Mouse (Mus musculus) CD4-positive helper T cell, adult 2 months (primary cell): Measurements from ENCODE around the gene Cldn17.

Experiments used
- DNase-seq: peaks from one replicate; pipeline ENCODE4 v3.0.0-alpha.2; 2012; ENCODE audit warnings: low read depth, missing footprints, low spot score

Gene Cldn17

DNA sequence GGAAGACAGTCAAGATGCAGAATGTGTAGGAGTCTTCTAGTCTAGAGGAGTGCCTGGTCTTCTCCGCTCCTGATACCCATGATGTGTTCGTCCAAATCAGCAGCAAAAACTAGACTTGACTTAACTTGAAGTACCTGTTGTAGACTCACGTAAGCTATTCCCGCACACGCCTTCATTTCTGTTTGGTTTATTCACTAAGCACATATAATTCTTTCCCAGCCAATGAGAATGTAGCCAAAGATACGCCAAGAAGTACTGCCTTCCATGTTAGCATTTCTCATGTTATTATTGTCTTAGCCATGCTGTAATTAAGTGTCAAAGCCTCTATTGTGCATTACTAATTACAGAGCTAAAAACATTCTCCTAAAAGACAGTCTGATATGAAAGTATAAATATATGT is at the start of gene Cldn17:
TSS of gene Cldn17 (minus strand) at position 101 of the 400 bp plus-strand sequence.
- DNase-seq: no peak

DNA sequence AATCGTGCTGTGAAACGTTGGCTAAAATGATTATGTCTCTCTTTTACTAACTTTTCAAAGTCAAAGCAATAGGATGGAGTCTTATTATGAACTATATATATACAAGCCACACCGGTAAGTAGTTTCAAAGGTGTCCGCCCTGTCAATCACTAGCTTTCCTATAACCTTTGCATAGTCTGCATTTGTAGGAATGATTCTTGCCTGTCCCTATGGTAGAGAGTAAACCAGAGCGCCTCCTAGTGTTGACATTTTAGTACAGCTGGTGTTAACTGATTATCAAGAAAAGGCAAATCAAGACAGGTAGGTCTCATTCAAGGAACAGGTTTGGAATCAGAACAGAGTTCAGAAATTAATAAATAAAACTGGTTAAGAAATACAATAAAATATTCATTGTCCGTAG is 35.7 kb upstream of the Cldn17 start:
- DNase-seq: no peak

DNA sequence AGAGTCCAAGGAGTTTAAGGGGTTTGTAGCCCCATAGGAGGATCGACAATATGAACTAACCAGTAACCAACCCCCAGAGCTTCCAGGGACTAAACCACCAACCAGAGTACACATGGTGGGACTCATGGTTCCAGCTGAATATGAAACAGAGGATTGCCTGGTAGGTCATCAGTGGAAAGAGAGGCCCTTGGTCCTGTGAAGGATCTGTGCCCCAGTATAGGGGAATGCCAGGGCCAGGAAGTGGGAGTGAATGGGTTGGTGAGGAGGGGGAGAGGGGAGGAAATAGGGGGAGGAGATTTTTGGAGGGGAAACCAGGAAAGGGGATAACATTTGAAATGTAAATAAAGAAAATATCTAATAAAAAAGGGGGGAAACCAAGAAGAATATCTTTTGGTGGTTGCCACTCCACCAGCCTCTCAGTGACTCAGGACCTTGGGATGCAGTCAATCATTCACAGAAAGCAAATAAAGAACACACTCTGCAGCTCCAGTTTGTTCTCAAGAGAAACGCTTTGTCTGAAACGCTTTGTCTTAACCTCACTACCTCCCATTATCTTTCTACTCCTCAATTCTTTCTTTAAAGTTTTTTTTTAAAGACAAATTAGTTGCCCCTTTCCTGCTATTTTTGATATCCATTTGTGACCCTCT is 33.2 kb upstream of the Cldn17 start:
- DNase-seq: no peak

DNA sequence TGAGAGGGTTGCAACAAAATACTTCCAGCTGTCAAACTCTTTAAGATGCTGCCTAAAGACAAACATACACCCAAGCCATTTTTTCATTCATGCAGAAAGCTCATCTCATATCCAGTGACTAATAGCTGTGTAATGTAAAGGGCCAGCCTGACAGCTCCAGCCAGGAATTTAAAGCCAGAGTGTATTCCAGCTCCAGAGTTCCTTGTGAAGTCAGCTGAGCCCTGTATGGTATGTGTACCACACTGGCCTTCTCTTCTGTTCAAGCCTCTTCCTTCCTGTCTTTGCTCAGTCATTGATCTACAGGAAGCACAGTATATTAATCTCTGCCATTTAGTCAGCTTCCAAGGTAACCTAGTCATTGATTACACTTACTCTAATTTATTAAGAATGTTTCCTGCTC is 4.6 kb upstream of the Cldn17 start:
- no peak for DNase-seq

DNA sequence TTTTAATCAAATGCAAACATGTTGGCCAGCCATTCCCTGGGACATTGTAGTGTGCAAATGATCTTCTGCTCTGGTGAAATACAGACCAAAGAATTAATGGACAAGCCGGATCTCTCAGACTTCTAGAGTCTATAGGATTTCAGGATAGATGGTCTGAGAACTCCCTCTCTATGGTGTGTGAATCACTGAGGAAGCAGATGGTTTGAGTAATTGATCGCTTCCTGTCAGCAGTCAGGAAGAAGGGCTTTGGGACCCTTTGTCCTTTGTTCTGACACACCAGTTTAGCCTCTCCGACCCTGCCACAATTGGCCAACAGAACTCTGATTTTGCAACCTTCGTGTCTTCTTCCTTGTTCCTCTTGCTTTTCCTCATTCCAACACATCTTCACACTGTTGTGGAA is 1.4 kb upstream of the Cldn17 start:
- DNase-seq: no peak

DNA sequence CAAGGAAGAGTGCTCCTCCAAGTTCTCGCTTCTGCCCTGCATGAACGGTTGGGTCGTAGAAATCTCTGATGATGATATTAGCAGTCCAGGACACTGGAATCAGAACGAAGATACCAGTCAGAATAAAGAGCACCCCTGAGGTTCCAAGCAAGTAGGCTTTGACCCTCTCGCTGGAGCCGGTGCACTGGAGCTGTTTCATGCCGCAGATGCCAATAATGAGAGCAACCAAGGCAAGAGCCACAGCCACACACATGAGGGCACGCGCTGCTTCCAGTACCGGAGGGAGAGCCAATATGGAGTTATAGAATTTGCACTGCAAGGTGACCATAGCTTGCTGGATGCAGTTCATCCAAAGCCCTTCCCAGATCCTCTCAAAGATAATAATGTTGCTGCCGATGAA is 440 bp downstream of the Cldn17 start:
- DNase-seq: no peak

DNA sequence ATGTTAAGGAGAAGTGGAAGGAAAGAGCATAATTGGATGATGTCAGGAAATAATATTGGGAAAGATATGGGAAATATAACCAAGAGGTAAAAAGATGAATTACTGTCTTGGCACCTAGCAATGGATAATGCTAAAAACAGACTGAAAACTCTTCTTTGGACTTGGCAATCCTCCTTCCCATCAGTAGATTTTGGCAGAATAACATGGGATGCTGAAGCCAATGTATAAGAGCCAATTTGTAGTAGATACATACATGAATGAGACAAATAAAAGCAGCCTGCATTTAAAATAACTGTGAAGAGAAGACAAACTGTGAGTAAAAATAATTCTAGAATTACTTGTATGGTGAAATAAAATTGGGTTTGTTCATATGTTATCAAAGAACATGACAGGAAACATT is 18.7 kb downstream of the Cldn17 start:
- DNase-seq: no peak

DNA sequence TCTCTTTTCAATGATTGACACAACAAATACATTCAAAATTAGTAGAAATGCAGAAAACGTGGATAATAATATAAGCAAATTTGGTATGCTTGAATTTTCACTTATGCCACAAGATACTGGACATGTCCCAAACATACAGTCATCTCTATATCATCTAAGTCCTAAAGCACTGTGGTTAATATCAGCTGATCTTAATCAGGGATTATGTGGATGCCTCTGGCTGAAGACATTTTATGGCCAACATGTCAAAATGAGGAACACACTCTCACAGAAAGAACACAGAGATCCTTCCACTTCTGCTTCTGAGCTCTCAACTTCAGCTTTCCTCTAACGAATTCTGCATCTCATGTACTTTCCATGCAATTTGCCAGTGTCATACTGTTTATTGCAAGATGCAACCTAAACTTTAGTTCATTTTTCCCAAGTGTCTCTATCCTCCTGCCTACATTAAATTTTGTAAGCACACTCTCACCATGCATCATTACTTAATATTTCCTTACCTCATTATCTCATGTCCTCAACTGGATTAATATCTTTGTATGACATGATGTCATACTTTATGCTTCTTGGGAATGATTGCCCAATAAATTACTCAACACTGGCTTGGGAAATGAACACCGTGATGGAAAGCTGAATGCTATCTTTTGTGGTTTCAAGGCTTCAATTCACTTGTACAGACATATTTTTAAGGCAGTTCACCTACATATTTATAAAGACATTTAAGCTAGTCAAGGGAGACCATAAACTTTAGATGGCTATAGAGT is 26.6 kb downstream of the Cldn17 start:
- no peak for DNase-seq

DNA sequence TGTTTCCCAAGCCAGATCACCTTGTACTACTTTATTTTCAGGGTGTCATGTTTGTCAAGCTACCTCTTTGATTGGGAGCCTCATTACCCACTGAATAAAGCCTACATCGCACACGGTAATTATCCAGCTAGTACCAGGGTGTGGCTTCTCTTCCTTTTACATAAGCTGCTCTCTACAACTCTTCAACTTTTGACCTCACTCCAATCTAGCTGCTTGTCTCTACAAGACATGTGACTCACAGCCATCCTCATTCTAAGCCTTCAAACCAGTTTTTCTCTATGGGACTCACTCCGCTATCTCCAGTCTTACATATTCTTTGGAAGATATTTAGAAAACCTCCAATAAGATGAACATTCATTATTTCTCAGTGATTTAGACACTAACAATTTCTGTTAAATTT is 43.5 kb downstream of the Cldn17 start:
- no peak for DNase-seq
